Mouse (Mus musculus): Measurements from ENCODE around the gene L2hgdh. TPM values are rescaled to one million over a fixed set of nuclear protein-coding genes. Genes with fewer than 3 reads are reported as not detected.

L2hgdh gene
- polyA plus RNA-seq, 1 experiment from 2014 or later: 21.7 TPM

DNA sequence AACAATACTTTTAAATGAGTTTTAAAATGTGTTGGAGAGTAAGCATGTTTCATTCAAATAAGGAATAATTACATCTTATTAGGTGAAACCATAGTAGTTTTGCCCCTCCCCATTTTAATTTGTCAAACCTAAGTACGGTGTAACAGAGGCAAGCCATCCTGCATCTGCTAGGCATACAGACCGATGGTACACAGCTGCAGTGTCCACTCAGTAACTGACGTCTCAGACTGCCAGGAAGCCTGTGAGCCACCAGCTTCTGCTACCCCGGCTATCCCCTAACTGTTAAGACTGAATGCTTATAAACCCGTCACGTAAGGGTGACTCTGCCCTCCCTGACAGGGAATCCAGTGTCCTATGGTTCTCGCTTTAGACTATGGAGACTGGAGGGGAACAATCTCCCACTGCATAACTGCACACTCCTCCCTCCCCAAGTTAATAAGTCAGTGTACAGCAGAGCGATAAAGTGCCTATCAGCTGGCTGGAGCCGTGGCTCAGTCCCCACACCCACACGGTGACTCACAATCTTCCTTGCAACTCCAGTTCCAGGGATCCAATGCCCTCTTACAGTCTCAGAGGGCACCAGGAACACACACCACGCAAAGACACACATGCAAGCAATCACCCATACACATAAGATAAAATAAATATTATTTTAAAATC is 19.7 kb downstream of the L2hgdh start:
- H3K4me2 ChIP-seq (ENCODE audit: low read depth, low read length): no peak overlapping the region

DNA sequence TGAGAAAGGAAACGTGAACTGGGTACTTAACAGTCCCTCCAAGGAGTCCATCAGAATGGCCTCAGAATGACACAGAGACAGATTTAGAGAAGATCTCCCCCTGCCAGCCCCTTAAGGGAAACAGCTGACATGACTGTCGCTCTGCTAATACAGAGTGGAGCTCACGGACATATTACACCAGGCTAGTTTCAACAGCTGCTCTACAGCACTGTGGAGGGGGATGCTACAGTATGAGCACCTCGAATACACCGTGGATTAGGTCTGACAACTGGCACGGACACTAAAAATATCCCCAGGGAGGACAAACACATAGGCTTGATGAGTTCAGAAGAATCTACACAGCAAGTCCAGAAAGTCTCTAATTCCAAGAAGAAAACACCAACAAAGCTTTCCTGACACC is 26.3 kb downstream of the L2hgdh start:
- H3K27ac ChIP-seq (ENCODE audit: low read length): no peak overlapping the region
- H3K4me2 ChIP-seq (ENCODE audit: low read depth, low read length): no peak overlapping the region
- no peaks in the 10 kb centered on the region for H3K4me1 ChIP-seq (ENCODE audit: control insufficient read depth, insufficient read depth, low read length)
- H3K36me3 ChIP-seq (ENCODE audit: control insufficient read depth, insufficient read depth, low read length): peaks cover 9% of the 10 kb centered on the region
- no peak overlapping the region for H3K4me3 ChIP-seq (replicated peaks; ENCODE audit: low read length)
- no peaks in the 10 kb centered on the region for H3K27me3 ChIP-seq (ENCODE audit: control insufficient read depth, insufficient read depth, low read length)
- no peak overlapping the region for H3K9ac ChIP-seq (ENCODE audit: low read length)
- no peak for ATAC-seq (ENCODE audit: insufficient read depth, low FRiP score)
- 84% methylated on average over 6 of the region's 6 CpGs for WGBS
- H3K9me3 ChIP-seq (replicated peaks; ENCODE audit: control insufficient read depth, low read length): no peaks in the 10 kb centered on the region

More for the DNA sequence above, 19.7 kb downstream of the L2hgdh start:
- peak; percentile 94 for ATAC-seq (ENCODE audit: insufficient read depth, low FRiP score)
- Histone ChIP-seq H3K4me3 (replicated peaks; ENCODE audit: low read length) (no peak overlapping the region), H3K9me3 (replicated peaks; ENCODE audit: control insufficient read depth, low read length) (no peaks in the 10 kb centered on the region), H3K27ac (ENCODE audit: low read length) (no peak overlapping the region; the same call in 1 of the 2 replicates), H3K27me3 (ENCODE audit: control insufficient read depth, insufficient read depth, low read length) (no peaks in the 10 kb centered on the region), H3K4me1 (ENCODE audit: control insufficient read depth, insufficient read depth, low read length) (no peaks in the 10 kb centered on the region), H3K9ac (ENCODE audit: low read length) (no peak overlapping the region), H3K36me3 (ENCODE audit: control insufficient read depth, insufficient read depth, low read length) (peaks cover 3% of the 10 kb centered on the region; the same call in 1 of the 2 replicates)
- 67% methylated on average over 11 of the region's 11 CpGs for WGBS

DNA sequence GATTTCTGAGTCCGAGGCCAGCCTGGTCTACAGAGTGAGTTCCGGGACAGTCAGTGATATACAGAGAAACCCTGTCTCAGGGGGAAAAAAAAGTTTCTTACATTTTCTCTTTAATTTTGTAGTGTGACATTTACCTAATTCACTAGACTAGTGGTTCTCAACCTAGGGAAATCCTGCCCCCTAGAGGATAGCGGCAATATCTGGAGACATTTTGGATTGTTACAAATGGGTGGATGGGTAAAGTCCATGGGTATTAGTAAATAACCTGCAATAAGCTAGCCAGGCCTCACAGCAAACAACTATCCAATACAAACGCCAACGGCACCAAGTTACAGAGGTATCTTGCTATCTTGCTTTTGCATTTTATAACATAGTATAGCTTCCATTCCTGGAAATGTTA is 27.9 kb downstream of the L2hgdh start:
- Histone ChIP-seq H3K4me3 (replicated peaks; ENCODE audit: low read length) (no peak overlapping the region), H3K9me3 (replicated peaks; ENCODE audit: control insufficient read depth, low read length) (no peaks in the 10 kb centered on the region), H3K36me3 (ENCODE audit: control insufficient read depth, insufficient read depth, low read length) (peaks cover 6% of the 10 kb centered on the region; the same call in 1 of the 2 replicates), H3K9ac (ENCODE audit: low read length) (no peak overlapping the region), H3K27ac (ENCODE audit: low read length) (no peak overlapping the region), H3K4me1 (ENCODE audit: control insufficient read depth, insufficient read depth, low read length) (no peaks in the 10 kb centered on the region), H3K27me3 (ENCODE audit: control insufficient read depth, insufficient read depth, low read length) (no peaks in the 10 kb centered on the region), H3K4me2 (ENCODE audit: low read depth, low read length) (no peak overlapping the region)
- 68% methylated on average over 5 of the region's 5 CpGs for WGBS
- no peak for ATAC-seq (ENCODE audit: insufficient read depth, low FRiP score)

DNA sequence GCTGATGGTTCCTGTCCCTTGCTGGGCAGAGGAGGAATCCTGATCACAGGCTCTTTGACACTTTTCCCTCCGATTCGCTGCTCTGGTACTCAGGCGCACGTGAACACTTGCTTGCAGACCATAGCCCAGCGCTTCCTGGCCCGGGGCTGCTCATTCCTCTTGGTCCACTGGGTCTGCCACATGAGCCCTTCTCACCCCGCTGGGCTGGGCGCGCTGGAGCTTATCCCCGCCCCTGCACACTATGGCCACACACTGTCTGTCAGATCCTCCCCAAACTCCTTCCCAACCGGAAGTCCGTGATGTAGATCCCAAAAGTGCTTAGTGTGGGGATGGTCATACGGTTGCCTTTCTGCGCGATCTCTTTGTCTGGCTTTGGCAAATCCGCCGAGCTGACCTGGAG is 31.2 kb downstream of the L2hgdh start:
- H3K27me3 ChIP-seq (ENCODE audit: control insufficient read depth, insufficient read depth, low read length): no peaks in the 10 kb centered on the region
- H3K27ac ChIP-seq (ENCODE audit: low read length): no peak overlapping the region
- ATAC-seq (ENCODE audit: insufficient read depth, low FRiP score): no peak
- H3K4me2 ChIP-seq (ENCODE audit: low read depth, low read length): no peak overlapping the region
- H3K36me3 ChIP-seq (ENCODE audit: control insufficient read depth, insufficient read depth, low read length): peaks cover 6% of the 10 kb centered on the region; the same call in 1 of the 2 replicates
- H3K4me1 ChIP-seq (ENCODE audit: control insufficient read depth, insufficient read depth, low read length): no peaks in the 10 kb centered on the region
- no peaks in the 10 kb centered on the region for H3K9me3 ChIP-seq (replicated peaks; ENCODE audit: control insufficient read depth, low read length)
- 87% methylated on average over 17 of the region's 17 CpGs for WGBS
- H3K4me3 ChIP-seq (replicated peaks; ENCODE audit: low read length): no peak overlapping the region
- no peak overlapping the region for H3K9ac ChIP-seq (ENCODE audit: low read length)

DNA sequence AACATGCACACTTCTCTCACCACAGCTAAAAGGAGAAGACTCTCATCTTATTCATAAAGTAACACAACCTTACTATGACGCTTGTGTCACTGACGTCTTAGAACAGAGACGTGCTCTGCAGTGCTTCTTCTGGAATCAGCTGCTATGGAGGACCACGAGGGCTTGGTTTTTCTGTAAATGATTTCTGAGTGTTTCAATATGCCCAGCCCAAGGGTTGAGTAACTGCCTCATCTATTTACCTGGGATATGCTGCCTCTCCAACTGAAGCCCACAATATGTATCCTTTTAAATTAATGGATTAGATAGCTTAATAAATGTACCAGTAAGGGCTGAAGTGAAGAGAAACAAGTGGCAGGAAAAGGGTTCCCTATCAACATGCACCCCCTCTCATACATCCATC is 34.0 kb downstream of the L2hgdh start:
- Histone ChIP-seq H3K36me3 (ENCODE audit: control insufficient read depth, insufficient read depth, low read length) (peaks cover 6% of the 10 kb centered on the region; the same call in 1 of the 2 replicates), H3K9me3 (replicated peaks; ENCODE audit: control insufficient read depth, low read length) (no peaks in the 10 kb centered on the region), H3K4me1 (ENCODE audit: control insufficient read depth, insufficient read depth, low read length) (0 out of 2 replicates have a peak, but pooled peaks cover 2% of the 10 kb centered on the region), H3K9ac (ENCODE audit: low read length) (no peak overlapping the region), H3K4me2 (ENCODE audit: low read depth, low read length) (no peak overlapping the region), H3K27me3 (ENCODE audit: control insufficient read depth, insufficient read depth, low read length) (no peaks in the 10 kb centered on the region), H3K27ac (ENCODE audit: low read length) (no peak overlapping the region), H3K4me3 (replicated peaks; ENCODE audit: low read length) (no peak overlapping the region)
- no peak for ATAC-seq (ENCODE audit: insufficient read depth, low FRiP score)
- WGBS: 87% methylated on average over 4 of the region's 4 CpGs

DNA sequence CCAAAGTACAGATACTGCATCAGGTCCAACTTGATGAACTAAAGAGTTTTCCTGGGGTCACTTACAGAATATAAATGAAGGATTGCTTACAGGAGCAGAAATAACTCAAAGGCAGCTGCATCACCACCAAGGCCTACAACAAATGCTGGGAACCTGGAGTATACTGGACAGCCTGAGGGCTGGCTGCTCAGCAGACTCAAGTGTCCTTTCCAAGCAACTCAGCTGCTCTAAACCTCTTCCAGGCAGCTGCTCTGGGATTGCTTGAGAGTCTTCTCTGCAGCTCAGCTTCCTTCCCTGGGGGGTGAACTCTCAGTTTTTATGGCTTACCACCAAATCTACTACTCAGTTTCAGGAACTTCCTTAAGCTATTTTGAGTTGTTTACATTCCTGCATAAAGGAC is 35.6 kb downstream of the L2hgdh start:
- Histone ChIP-seq H3K36me3 (ENCODE audit: control insufficient read depth, insufficient read depth, low read length) (no peaks in the 10 kb centered on the region), H3K4me2 (ENCODE audit: low read depth, low read length) (no peak overlapping the region), H3K4me3 (replicated peaks; ENCODE audit: low read length) (no peak overlapping the region), H3K4me1 (ENCODE audit: control insufficient read depth, insufficient read depth, low read length) (0 out of 2 replicates have a peak, but pooled peaks cover 2% of the 10 kb centered on the region), H3K9me3 (replicated peaks; ENCODE audit: control insufficient read depth, low read length) (no peaks in the 10 kb centered on the region), H3K27me3 (ENCODE audit: control insufficient read depth, insufficient read depth, low read length) (no peaks in the 10 kb centered on the region), H3K27ac (ENCODE audit: low read length) (no peak overlapping the region), H3K9ac (ENCODE audit: low read length) (no peak overlapping the region)
- ATAC-seq (ENCODE audit: insufficient read depth, low FRiP score): no peak

DNA sequence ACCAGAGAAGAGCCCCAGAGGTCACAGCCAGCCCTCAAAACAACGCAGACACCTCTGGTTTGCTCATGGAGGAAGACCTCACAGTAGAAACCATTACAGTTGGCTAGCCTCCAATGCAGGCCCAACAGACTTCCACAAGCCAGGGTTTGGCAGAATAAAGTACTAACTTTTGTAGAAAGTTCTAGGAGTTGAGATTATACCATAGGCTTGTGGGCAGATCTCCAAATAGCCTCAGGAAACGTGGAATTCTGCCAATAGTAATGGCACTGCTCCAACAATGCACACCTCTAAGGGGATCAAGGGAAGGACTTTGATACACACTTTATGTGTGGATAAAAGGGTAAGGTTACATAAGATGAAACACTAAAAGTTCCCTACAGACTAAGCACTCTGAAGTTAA is 36.3 kb downstream of the L2hgdh start:
- no peak overlapping the region for H3K9ac ChIP-seq (ENCODE audit: low read length)
- H3K36me3 ChIP-seq (ENCODE audit: control insufficient read depth, insufficient read depth, low read length): no peaks in the 10 kb centered on the region
- no peaks in the 10 kb centered on the region for H3K27me3 ChIP-seq (ENCODE audit: control insufficient read depth, insufficient read depth, low read length)
- H3K4me1 ChIP-seq (ENCODE audit: control insufficient read depth, insufficient read depth, low read length): peaks cover 6% of the 10 kb centered on the region
- H3K4me3 ChIP-seq (replicated peaks; ENCODE audit: low read length): no peak overlapping the region
- 45% methylated on average over 2 of the region's 2 CpGs for WGBS
- 0 out of 2 replicates have a peak, but pooled peaks have one; percentile 5 for ATAC-seq (ENCODE audit: insufficient read depth, low FRiP score)
- H3K9me3 ChIP-seq (replicated peaks; ENCODE audit: control insufficient read depth, low read length): no peaks in the 10 kb centered on the region
- no peak overlapping the region for H3K27ac ChIP-seq (ENCODE audit: low read length)
- H3K4me2 ChIP-seq (ENCODE audit: low read depth, low read length): no peak overlapping the region

DNA sequence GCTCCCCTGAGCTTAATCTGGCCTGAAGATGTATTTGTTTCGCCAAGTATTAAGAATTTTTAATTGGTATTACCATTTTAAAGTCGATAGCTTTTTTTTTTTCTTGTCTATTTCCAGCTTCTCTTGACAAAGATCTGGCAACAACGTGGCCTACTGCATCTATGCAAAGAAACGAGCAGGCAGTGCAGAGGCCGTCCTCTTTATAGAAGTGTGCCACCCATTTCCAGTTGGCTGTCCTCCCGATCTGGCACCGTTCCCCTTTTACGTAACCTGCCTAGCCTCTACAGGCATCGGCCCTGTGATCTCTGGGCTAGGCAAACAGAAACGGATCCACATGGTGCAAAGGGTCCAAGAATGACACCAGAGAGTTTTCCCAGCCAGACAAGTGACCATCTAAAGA is 41.1 kb downstream of the L2hgdh start:
- 33% methylated on average over 10 of the region's 10 CpGs for WGBS
- Histone ChIP-seq H3K4me1 (ENCODE audit: control insufficient read depth, insufficient read depth, low read length) (peaks cover 15% of the 10 kb centered on the region), H3K27me3 (ENCODE audit: control insufficient read depth, insufficient read depth, low read length) (no peaks in the 10 kb centered on the region), H3K36me3 (ENCODE audit: control insufficient read depth, insufficient read depth, low read length) (no peaks in the 10 kb centered on the region), H3K27ac (ENCODE audit: low read length) (peak overlapping the region; percentile 38; the same call in 1 of the 2 replicates), H3K9ac (ENCODE audit: low read length) (peak overlapping the region; percentile 32; the same call in 1 of the 2 replicates), H3K4me2 (ENCODE audit: low read depth, low read length) (peak overlapping the region; percentile 92), H3K9me3 (replicated peaks; ENCODE audit: control insufficient read depth, low read length) (no peaks in the 10 kb centered on the region), H3K4me3 (replicated peaks; ENCODE audit: low read length) (no peak overlapping the region)
- ATAC-seq (ENCODE audit: insufficient read depth, low FRiP score): no peak

DNA sequence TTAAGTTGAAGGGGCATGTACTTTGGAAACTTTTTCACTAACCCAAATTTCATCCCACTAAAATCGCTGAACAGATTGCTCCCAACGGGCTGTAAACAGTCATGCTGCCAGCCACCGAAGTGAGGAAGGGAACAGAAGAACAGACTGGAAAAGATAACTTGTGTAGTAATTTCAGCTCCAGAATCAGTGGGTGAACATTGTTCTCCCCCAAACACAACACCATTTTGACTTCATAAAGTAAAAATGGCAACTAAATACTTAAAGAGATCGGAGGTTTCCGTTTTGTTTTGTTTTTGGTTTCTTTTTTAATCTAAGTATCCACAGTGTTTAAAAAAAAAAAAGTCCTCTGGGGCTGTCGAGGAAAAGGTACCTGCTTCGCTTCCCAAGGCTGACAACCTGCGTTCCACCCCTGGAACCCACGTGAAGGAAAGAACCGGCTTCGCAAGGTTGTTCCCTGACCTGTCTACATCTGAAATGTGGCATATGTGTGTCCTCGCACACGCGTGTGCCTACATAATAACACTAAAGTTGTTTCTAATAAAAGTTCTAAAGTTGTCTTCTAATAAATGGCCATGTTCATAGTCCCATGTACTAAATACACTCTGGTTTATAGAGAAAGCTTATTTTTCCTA is 41.8 kb downstream of the L2hgdh start:
- Histone ChIP-seq H3K9me3 (replicated peaks; ENCODE audit: control insufficient read depth, low read length) (no peaks in the 10 kb centered on the region), H3K9ac (ENCODE audit: low read length) (peak overlapping the region; percentile 54; the same call in 1 of the 2 replicates), H3K4me3 (replicated peaks; ENCODE audit: low read length) (peak overlapping the region; percentile 94), H3K4me1 (ENCODE audit: control insufficient read depth, insufficient read depth, low read length) (peaks cover 13% of the 10 kb centered on the region), H3K27me3 (ENCODE audit: control insufficient read depth, insufficient read depth, low read length) (no peaks in the 10 kb centered on the region), H3K27ac (ENCODE audit: low read length) (peak overlapping the region; percentile 57), H3K4me2 (ENCODE audit: low read depth, low read length) (peak overlapping the region; percentile 92), H3K36me3 (ENCODE audit: control insufficient read depth, insufficient read depth, low read length) (no peaks in the 10 kb centered on the region)
- 35% methylated on average over 14 of the region's 14 CpGs for WGBS
- no peak for ATAC-seq (ENCODE audit: insufficient read depth, low FRiP score)

Measured in stomach, embryonic 16.5 days (tissue).